Mouse (Mus musculus): ENCODE measurements around the gene Cecr2. TPM values are rescaled to one million over a fixed set of nuclear protein-coding genes. Genes with fewer than 3 reads are reported as not detected.
"Not testable (repeated sequence)": the region's sequence is repeated elsewhere in the genome, so short reads cannot be mapped to it uniquely, and the experiment has no call there.

Cecr2 gene
- total RNA-seq (2022): 1 to 10 TPM; 5.1 to 6.8 (median 5.7) TPM

- peak; percentile 69 for DNase-seq
These were observed at the start of gene Cecr2 for GRCm38 (mm10) chr6:120665816-120666760. Cecr2 (plus strand) TSS chr6:120666369.

GRCm38 (mm10) chr6:120617586-120617985 lies 48.6 kb upstream of the Cecr2 start:
- no peak for DNase-seq

- DNase-seq: no peak
These were observed 47.4 kb upstream of the Cecr2 start for GRCm38 (mm10) chr6:120618518-120619402.

- DNase-seq: no peak
These were observed 46.0 kb upstream of the Cecr2 start for GRCm38 (mm10) chr6:120620193-120620592.

- peak; percentile 46 for DNase-seq
These were observed 41.1 kb upstream of the Cecr2 start for GRCm38 (mm10) chr6:120625081-120625480.

GRCm38 (mm10) chr6:120627096-120627495 lies 39.1 kb upstream of the Cecr2 start:
- no peak for DNase-seq

GRCm38 (mm10) chr6:120628963-120629362 lies 37.2 kb upstream of the Cecr2 start:
- DNase-seq: no peak

GRCm38 (mm10) chr6:120635391-120636028 lies 30.7 kb upstream of the Cecr2 start:
- DNase-seq: no peak

- DNase-seq: no peak
These were observed 26.6 kb upstream of the Cecr2 start for GRCm38 (mm10) chr6:120639547-120639946.

GRCm38 (mm10) chr6:120641866-120642378 lies 24.2 kb upstream of the Cecr2 start:
- no peak for DNase-seq

- DNase-seq: no peak
These were observed 22.4 kb upstream of the Cecr2 start for GRCm38 (mm10) chr6:120643776-120644175.

- DNase-seq: no peak
These were observed 21.5 kb upstream of the Cecr2 start for GRCm38 (mm10) chr6:120644346-120645299.

GRCm38 (mm10) chr6:120647246-120648028 lies 18.7 kb upstream of the Cecr2 start:
- not testable (repeated sequence) for DNase-seq

GRCm38 (mm10) chr6:120648205-120648604 lies 18.0 kb upstream of the Cecr2 start:
- DNase-seq: no peak

GRCm38 (mm10) chr6:120652666-120653065 lies 13.5 kb upstream of the Cecr2 start:
- DNase-seq: no peak

GRCm38 (mm10) chr6:120655702-120656101 lies 10.5 kb upstream of the Cecr2 start:
- no peak for DNase-seq

- DNase-seq: no peak
These were observed 7.3 kb upstream of the Cecr2 start for GRCm38 (mm10) chr6:120658848-120659247.

- DNase-seq: peak; percentile 63
These were observed 754 bp upstream of the Cecr2 start for GRCm38 (mm10) chr6:120665415-120665815.

GRCm38 (mm10) chr6:120666761-120667421 lies 722 bp downstream of the Cecr2 start:
- DNase-seq: peak; percentile 19

GRCm38 (mm10) chr6:120667422-120667781 lies 1.2 kb downstream of the Cecr2 start:
- no peak for DNase-seq
